Comparison of ENCODE assay signal across 9 mouse cellular contexts in the genomic region with DNA sequence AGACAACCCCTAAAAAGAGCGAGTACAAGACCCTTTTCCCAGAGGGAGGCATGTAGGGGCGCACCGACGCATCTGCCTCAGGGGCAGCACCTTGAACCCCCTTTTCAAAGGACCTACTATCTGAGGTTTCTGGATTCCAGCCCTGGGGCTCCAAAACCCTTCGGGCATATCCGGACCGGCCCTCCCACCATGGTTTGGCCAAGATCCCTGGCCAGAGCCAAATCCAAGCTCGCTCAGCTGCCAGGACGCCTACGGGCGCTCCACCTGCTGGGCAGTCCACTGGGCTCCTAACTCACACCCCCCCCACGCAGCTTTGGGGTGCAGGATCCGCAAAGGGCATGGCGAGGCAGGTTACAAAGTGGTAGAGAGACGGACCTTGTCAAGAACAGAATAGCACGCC. TPM values are rescaled to one million over a fixed set of nuclear protein-coding genes. Genes with fewer than 3 reads are reported as not detected.
DNase-seq lines count a peak whose midpoint lies in the region; ATAC-seq and TF ChIP-seq lines count a peak whose summit lies in the region.
"Had no signal": no experiment of that assay in that cellular context is flagged by ENCODE, and none has a peak within 500 bp of the region (broad histone marks: within the 10 kb centered on the region; RNA-seq: fewer than 3 reads in every experiment).

No protein-coding gene starts in this region.

- ATAC-seq in intestine, postnatal 0 days = no peak

- H3K36me3 ChIP-seq in intestine, postnatal 0 days (ENCODE audit: control insufficient read depth, insufficient read depth) = no peaks in the 10 kb centered on the region

- WGBS in intestine, postnatal 0 days = 68% methylated on average over 16 of the region's 16 CpGs
- 64% methylated on average over 16 of the region's 16 CpGs for WGBS in lung, adult 2 months

- TF ChIP-seq CTCF in intestine, postnatal 0 days (IDR thresholded peaks at IDR 0.05; ENCODE audit: low read depth) = peak; percentile 36
- TF ChIP-seq CTCF in lung, adult 2 months (IDR thresholded peaks at IDR 0.05; ENCODE audit: insufficient read depth, low read length) = no peak

- no peaks in the 10 kb centered on the region for H3K9me3 ChIP-seq in intestine, postnatal 0 days (ENCODE audit: control insufficient read depth)

- peak overlapping the region; percentile 60 for H3K4me3 ChIP-seq in intestine, postnatal 0 days (ENCODE audit: low read depth, low read length)
- peak overlapping the region; percentile 47 for H3K4me3 ChIP-seq in lung, adult 2 months (replicated peaks; ENCODE audit: extremely low read depth, low read depth, low read length)

- no peaks in the 10 kb centered on the region for H3K4me1 ChIP-seq in intestine, postnatal 0 days (replicated peaks; ENCODE audit: control insufficient read depth, insufficient read depth, low read length)
- peaks cover 4% of the 10 kb centered on the region for H3K4me1 ChIP-seq in lung, adult 2 months (ENCODE audit: control insufficient read depth, insufficient read depth, low read length)

- DNase-seq in heart, adult 11 months = peak; percentile 92
- DNase-seq in heart, adult 8-10 months (ENCODE audit: low spot score) = no peak
- peak; percentile 91 for DNase-seq in cerebellum, adult 11-12 months
- peak; percentile 64 for DNase-seq in gastrocnemius, postnatal 10 days
- no peak for DNase-seq in lung, adult 2 months
- peak; percentile 37 for DNase-seq in right cerebral cortex, postnatal 14 days
- no peak for DNase-seq in spleen, postnatal 4 days (ENCODE audit: low spot score in 2 of 2)

- TF ChIP-seq POLR2A in lung, adult 2 months (IDR thresholded peaks at IDR 0.05; ENCODE audit: borderline replicate concordance, extremely low read depth, low read depth, low read length) = no peak

- H3K27ac ChIP-seq in intestine, postnatal 0 days (ENCODE audit: low read depth, low read length) = no peak overlapping the region

- peak overlapping the region; percentile 50; the same call in 1 of the 2 replicates for H3K9ac ChIP-seq in intestine, postnatal 0 days (ENCODE audit: low read depth, low read length)

- H3K4me2 ChIP-seq in intestine, postnatal 0 days (replicated peaks; ENCODE audit: low read depth) = peak overlapping the region; percentile 87

- peaks cover 26% of the 10 kb centered on the region; the same call in 1 of the 2 replicates for H3K27me3 ChIP-seq in intestine, postnatal 0 days (replicated peaks; ENCODE audit: control insufficient read depth, insufficient read depth, low read length)

RNA-seq across cellular contexts. Expression of a gene that starts 0.7 kb away (rescaled TPM):
- total RNA-seq in heart, adult 8-10 months (2022) = 1 to 10 TPM; 2.8 to 4.4 (median 3.5) TPM
- total RNA-seq in gastrocnemius, postnatal 10 days (2021) = 10 to 100 TPM; 14.2 to 22.4 TPM
- polyA plus RNA-seq in intestine, postnatal 0 days (2015; fragmentation: Nextera tagmentation; extraction: Ambion mirVana) = 7.1 TPM in 2 replicates
- polyA plus RNA-seq in lung, adult 2 months (2012; rRNA removed) = 7.0 and 10.0 TPM in 2 replicates
- polyA plus RNA-seq: erythroblast, embryonic 14.5 days had no signal

Comparison
In these comparisons a context has a peak if more than half of its experiments do, and no peak if none do; other contexts are left out.
1. DNase-seq: peak in heart, adult 11 months (single experiment), cerebellum, adult 11-12 months (single experiment), gastrocnemius, postnatal 10 days (single experiment) and right cerebral cortex, postnatal 14 days (single experiment); none in heart, adult 8-10 months (single experiment), lung, adult 2 months (single experiment) and spleen, postnatal 4 days (0 of 2).